In genomic region chr5:116024327-116024739, GRCm38 (mm10) we compare ENCODE assay signal across 8 mouse cellular contexts. TPM values are rescaled to one million over a fixed set of nuclear protein-coding genes. Genes with fewer than 3 reads are reported as not detected.
A peak's percentile ranks its signal among the peaks of the same experiment; 100 is the strongest.
DNase-seq lines count a peak whose midpoint lies in the region; ATAC-seq lines count a peak whose summit lies in the region.

Prkab1 (minus strand) TSS chr5:116024508.

- H3K4me1 ChIP-seq in hindbrain, embryonic 11.5 days (replicated peaks; ENCODE audit: control insufficient read depth, insufficient read depth, low read length) = no peaks in the 10 kb centered on the region; the same call in 1 of the 2 replicates

- peak within 1 kb of the TSS; percentile 85 for H3K4me2 ChIP-seq in hindbrain, embryonic 11.5 days (replicated peaks; ENCODE audit: low read depth, low read length)

- H3K36me3 ChIP-seq in hindbrain, embryonic 11.5 days (ENCODE audit: control insufficient read depth, insufficient read depth, low read length) = no peaks in the 10 kb centered on the region

- peak; percentile 97 for ATAC-seq in hindbrain, embryonic 11.5 days (ENCODE audit: low FRiP score)

- H3K27me3 ChIP-seq in hindbrain, embryonic 11.5 days (ENCODE audit: control insufficient read depth, insufficient read depth, low read length) = no peaks in the 10 kb centered on the region

- under 1% methylated on average over 43 of the region's 46 CpGs for WGBS in hindbrain, embryonic 11.5 days

- peak within 1 kb of the TSS; percentile 80 for H3K9ac ChIP-seq in hindbrain, embryonic 11.5 days (ENCODE audit: low read depth, low read length)

- DNase-seq in MN1 (ENCODE audit: low spot score) = peak; percentile 93
- peak; percentile 90 for DNase-seq in cerebellum, adult 9-10 months
- peak; percentile 86 to 93 for DNase-seq in frontal cortex, adult 2 months (ENCODE audit: extremely low spot score in 1 of 2, low spot score in 1 of 2)
- DNase-seq in hindbrain, embryonic 11.5 days (ENCODE audit: low spot score) = peak; percentile 97
- DNase-seq in layer of hippocampus, postnatal 10 days (ENCODE audit: low spot score in 2 of 2) = peak; percentile 84 to 90
- peak; percentile 96 for DNase-seq in lung, postnatal 10 days
- peak; percentile 91 for DNase-seq in ovary, postnatal 36 days (ENCODE audit: low spot score)
- peak; percentile 93 for DNase-seq in thymus, postnatal 25 days

- peak within 1 kb of the TSS; percentile 63; the same call in 1 of the 2 replicates for H3K27ac ChIP-seq in hindbrain, embryonic 11.5 days (ENCODE audit: low read depth, low read length)

- H3K9me3 ChIP-seq in hindbrain, embryonic 11.5 days (ENCODE audit: control insufficient read depth, low read length) = no peaks in the 10 kb centered on the region

- peak within 1 kb of the TSS; percentile 83 for H3K4me3 ChIP-seq in hindbrain, embryonic 11.5 days (ENCODE audit: low read depth, low read length)

RNA-seq across cellular contexts. Expression of gene Prkab1, which starts in this region (rescaled TPM):
- 44.1 and 48.9 TPM in 2 replicates for polyA plus RNA-seq in frontal cortex, adult 2 months (2012; rRNA removed)
- polyA plus RNA-seq in hindbrain, embryonic 11.5 days (2014; fragmentation: Nextera tagmentation; extraction: Ambion mirVana) = 44.8 and 54.3 TPM in 2 replicates
- 10 to 100 TPM; 22.8 to 26.9 TPM for total RNA-seq in layer of hippocampus, postnatal 10 days (2021)

Comparison
In these comparisons a context has a peak if more than half of its experiments do, and no peak if none do; other contexts are left out.
1. Peak in every context shown above with its lines: DNase-seq, ATAC-seq, H3K4me3 ChIP-seq and H3K27ac ChIP-seq.